Mouse (Mus musculus) left cerebral cortex, postnatal 25 days (tissue): ENCODE measurements around the gene Serinc3. TPM values are rescaled to one million over a fixed set of nuclear protein-coding genes. Genes with fewer than 3 reads are reported as not detected.

Experiments
- DNase-seq, 2 experiments: peaks; one replicate each; pipeline ENCODE4 v3.0.0; 2022; ENCODE audit warnings: low spot score in 2 of 2, mixed read lengths in 1 of 2
- intact Hi-C: fragments of 180-260 bp; cut with DNase I; formaldehyde crosslinking; loops from one replicate; pipeline ENCODE4 v1.15.1; 2025
- total RNA-seq, 2 experiments: library from RNA; stranded (reverse); gene quantifications; 2 replicates each; pipeline ENCODE4 v1.2.3; 2021

Serinc3 gene
- total RNA-seq, 2 experiments from 2014 or later = 243 to 244 TPM

DNA sequence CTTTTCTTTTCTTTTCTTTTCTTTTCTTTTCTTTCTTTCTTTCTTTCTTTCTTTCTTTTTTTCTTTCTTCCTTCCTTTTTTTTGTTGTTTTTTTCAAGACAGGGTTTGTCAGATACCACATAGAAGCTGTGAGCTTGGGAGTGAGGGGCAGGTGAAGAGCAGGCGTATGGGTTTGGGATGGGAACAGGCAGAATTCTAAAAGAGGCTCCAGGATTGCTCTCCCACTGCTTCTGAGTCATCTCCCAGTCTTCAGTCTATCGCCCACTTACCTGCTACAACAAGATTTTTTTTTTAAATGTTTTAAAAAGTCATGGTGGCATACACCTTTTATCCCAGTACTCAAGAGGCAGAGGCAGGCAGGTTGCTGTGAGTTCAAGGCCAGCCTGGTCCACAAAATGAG, 66.9 kb downstream of the Serinc3 start:
- intact Hi-C loops = no loop called here
- peak in 1 of 2 experiments; percentile 63 for DNase-seq

DNA sequence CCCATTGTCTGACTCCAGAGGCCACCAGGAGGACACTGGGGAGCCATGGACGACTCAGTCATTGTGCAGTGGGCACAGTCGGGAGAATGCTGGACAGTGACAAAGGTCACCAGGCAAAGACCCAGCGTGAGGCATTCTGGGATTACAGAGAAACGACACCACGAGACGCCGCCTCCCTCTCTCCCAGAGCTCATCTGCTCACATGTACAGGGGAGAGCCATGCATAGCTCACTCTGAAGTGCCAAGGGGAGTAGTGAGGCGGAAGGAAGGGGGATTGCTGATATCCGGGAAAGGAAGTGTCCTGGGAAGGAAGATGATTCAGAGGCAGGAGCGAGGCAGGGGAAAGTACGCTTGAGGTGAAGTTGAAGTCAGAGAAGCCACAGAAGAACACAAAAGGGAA, 69.7 kb downstream of the Serinc3 start:
- intact Hi-C loops = no loop called here
- no peak for DNase-seq

DNA sequence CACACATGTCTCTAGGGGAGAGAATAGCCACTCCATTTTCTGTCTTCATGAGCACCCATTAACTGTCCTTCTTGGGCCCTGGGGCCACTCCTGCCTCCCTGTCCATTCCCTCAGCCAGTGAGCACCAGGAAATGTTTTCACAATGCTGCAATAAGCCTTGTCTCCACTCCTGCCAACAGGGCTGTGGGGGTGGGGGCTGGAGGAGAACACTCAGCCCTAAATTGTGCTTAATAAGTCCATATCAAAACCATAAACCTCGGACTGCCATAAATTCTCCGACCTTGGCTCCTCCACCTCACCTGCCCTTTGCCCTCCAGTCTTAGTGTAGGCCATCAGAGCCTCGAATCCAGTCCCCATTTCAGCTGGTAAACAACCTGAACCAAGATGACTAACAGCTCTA, 70.6 kb downstream of the Serinc3 start:
- no peak for DNase-seq
- intact Hi-C loops = no loop called here

Other genes starting within 250 kb of the Serinc3 start
- under 1 TPM; 0.46 to 0.48 TPM for gene Jph2, start 247.1 kb downstream of the Serinc3 start, total RNA-seq
- gene Oser1, start 220.4 kb downstream of the Serinc3 start, total RNA-seq = 10 to 100 TPM; 22.9 to 24.6 TPM
- gene Gdap1l1, start 206.7 kb downstream of the Serinc3 start, total RNA-seq = 10 to 100 TPM; 68.8 to 77.1 TPM
- 10 to 100 TPM; 19.3 to 20.3 TPM for gene Fitm2, start 172.5 kb downstream of the Serinc3 start, total RNA-seq
- gene R3hdml, start 152.8 kb downstream of the Serinc3 start, total RNA-seq = not detected
- not detected for gene Hnf4a, start 138.3 kb downstream of the Serinc3 start, total RNA-seq
- gene Ttpal, start 42.8 kb downstream of the Serinc3 start, total RNA-seq = 10 to 100 TPM; 69.4 to 71.3 TPM
- 100 to 1,000 TPM; 132 to 133 TPM for gene Pkig, start 13.3 kb upstream of the Serinc3 start, total RNA-seq
- gene Ada, start 105.1 kb upstream of the Serinc3 start, total RNA-seq = 1 to 10 TPM; 1.1 to 1.2 TPM
- not detected for gene Ccn5, start 175.7 kb upstream of the Serinc3 start, total RNA-seq
- gene Kcnk15, start 208.5 kb upstream of the Serinc3 start, total RNA-seq = under 1 TPM; 0.23 to 0.25 TPM